Mouse (Mus musculus) T-helper 17 cell (primary cell): Measurements from ENCODE around the gene Zfp536.

Experiments used
- in situ Hi-C, 2 experiments: fragments of 300-600 bp; cut with MboI, MseI; formaldehyde crosslinking; loops; 1 replicate in 1 of 2; 2 replicates in 1 of 2; pipeline ENCODE4 v1.15.1; 2025; ENCODE audit warnings: high pct_unique_total_duplicates in 2 of 2

Gene Zfp536

DNA sequence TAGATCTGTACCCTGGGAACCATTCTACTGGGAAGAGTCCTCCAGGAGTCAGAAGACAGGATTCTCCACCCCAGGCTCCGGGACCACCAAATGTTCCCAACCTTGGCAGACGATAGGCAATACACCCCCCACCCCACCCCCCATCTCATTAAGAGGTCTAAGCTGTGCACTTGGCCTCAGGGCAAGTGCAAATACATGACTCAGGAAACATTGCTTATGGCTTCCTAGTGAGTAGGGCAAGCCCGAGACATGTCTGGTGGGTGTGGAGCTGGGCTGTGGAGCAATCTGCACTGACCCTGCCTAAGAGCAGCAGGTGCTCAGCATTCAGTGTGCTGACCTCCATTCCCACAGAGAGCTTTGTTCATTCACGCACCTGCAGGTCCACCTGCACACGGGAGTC, 78.4 kb downstream of the Zfp536 start:
- in situ Hi-C loops, result no loop called here

DNA sequence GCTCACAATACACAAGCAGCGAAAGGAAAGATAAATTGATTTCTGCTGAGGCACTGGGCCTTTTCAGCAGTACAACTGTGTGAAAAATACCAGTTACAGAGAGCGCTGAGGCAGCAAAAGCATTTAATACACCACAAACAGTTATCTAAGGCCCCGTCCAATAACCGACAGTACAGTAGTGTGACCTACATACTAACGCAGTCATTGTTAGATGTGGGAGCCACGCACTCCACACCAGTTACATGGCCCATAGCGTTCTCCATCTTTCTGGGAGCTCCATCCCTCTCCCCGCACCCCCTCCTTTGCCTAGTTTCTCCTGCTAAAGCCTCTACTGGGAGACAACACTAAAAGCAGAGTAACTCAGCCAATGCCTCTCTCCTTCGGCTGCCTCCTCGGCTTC, 82.8 kb downstream of the Zfp536 start:
- in situ Hi-C loops, result no loop called here

DNA sequence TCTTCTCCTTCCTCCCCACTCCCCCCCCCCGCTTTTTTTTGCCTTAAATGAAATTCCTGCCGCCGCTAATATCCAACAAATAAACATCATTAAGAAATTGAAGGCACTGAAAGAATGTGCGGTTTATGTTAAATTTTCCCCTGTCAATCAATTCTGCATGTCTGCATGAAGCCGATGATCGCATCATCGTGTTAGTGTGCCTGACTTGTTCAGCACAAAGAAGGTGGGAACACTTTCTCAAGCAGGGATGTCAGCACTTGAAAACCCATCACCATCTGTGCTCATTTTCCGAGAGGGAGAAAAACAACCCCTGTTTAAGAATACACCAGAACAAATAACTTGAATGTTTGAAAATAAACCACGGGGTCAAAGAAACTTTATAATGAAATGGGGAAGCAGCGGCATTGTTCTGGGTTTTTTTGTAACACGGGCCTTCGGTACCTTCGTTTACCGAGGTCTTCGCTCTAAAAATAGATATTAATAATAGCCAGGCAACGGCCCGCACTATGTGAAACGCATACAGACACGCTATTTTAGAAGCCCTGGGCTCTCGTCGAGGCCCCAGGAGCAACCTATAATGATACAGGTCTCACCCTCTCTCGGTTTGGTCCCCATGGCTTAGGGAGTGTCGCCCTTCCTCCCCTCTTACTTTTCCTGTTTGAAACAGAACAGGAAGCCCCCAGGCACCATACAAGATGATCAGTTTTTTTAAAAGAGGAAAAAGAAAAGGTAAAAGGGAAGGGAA, 83.7 kb downstream of the Zfp536 start:
- in situ Hi-C loops, result no loop called here

DNA sequence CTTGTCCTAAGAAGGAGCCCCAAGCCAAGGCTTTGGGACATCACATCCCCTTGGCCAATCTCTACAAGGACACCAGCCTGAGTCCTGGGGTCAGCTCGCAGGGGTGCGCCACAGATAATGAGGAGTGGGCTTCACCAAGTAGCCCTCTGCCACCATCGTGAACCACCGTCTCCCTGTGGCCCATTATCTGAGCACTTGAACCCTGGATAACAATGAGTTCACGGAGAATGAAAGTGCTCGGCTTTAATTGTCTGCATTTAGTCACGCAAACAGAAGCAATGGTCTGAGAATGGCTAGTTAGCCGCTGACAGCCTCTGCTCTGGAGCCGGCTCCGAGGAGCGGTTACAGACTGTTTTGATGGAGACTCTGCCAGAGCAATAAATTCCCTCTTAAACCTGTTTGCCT, 84.3 kb downstream of the Zfp536 start:
- in situ Hi-C loops, result no loop called here

DNA sequence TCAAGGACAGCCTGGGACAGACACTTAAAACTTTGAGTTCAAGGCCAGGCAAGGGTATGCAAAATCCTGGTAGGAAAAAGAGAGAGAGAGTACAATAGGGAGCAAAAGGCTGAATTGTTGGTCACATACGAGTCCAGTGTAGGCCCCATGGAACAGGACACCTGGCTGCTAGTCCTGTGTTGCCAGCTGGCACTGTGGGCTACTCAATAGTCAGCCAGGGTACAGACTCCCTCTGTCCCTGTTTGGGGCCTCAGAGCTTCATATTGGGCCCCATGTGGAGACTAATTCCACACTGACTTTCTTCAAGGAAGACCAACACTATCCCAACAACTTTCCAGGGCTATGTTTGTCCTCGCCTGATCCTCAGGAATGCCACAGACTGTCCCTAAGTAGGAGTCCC, 87.1 kb downstream of the Zfp536 start:
- in situ Hi-C loops, result no loop called here

DNA sequence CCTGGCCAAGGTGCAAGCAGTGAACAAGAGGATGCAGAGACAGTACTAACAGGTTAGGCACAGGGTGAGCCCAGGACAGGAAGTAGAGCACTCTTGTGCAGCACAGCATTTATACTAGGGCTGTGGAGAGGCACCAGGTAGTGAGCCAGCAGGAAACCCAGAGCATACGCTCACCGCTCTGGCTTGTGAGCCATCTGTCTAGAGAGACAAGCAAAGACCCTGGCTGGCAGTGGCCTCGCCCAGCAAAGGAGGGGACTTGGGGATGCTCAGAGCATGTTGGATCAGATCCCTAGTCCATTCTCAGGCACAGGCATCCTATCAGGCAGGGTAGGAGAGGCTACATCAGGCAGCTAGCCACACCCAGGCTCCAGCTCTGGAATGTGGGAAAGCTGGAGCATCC, 88.2 kb downstream of the Zfp536 start:
- in situ Hi-C loops, result no loop called here

DNA sequence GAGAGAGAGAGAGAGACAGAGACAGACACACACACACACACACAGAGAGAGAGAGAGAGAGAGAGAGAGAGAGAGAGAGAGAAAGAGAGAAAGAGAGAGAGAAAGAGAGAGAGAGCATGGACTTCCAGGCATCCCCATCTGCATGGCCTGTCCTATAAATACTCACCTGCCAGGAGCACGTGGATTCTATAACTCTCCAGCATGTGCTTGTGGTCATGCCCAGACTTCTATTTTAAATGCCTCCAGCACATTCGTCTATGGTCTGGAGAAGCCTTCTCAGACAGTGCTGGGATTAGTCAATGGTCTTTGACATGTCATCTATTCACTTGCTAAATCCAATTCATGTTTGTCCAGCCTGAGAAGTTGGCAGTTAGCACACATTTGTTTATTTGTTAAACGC, 92.1 kb downstream of the Zfp536 start:
- in situ Hi-C loops, result no loop called here

DNA sequence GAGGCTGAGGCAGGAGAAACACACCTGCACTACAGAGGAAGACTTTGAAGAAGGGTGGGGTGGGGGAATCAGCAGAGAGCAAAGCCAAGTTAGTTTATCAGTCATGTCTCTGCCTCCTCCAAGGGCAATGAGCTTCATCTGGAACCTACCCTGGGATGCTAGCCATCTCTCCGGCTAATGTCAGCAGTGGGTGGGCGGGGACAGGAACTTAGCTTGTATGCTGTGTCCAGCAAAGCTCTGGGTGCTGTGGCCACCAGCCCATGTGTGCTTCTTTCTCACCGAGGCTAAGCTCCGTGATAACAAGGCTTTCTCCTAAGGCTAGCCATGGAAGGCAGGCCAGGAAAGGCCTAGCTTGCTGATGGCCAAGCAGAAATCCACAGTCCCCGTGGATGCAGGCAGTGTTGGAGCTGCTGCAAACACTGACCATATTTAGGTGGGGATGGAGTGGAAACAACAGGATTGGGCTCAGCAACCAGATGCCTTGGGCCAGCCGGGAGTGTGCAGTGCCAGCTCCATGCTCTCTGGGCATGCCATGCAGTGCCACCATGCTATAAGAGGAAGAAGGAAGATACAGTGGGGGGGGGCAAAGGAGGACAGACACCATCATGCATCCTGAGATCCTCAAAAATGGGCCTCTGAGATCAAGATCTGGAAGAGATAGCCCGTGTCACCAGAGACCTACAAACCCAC, 109.6 kb downstream of the Zfp536 start:
- in situ Hi-C loops, result no loop called here

DNA sequence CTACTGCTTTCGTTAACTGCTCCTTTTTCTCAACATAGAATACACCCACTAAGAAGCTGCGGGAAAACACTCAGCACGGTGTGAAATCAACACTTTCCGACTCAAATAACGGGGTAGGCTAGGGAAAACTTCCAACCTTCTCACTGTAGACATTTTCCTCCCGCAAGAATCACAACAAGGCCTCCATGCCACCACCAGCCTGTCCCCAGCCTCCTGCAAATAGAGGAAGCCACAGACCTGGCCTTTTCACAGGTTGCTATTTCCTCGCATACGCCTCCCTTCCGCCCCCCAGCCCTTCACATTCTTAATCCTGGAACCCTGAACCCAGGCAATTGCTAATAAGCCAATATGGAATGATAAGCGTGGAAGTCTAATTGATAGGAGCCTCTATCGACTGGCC, 124.8 kb downstream of the Zfp536 start:
- in situ Hi-C loops, result no loop called here

DNA sequence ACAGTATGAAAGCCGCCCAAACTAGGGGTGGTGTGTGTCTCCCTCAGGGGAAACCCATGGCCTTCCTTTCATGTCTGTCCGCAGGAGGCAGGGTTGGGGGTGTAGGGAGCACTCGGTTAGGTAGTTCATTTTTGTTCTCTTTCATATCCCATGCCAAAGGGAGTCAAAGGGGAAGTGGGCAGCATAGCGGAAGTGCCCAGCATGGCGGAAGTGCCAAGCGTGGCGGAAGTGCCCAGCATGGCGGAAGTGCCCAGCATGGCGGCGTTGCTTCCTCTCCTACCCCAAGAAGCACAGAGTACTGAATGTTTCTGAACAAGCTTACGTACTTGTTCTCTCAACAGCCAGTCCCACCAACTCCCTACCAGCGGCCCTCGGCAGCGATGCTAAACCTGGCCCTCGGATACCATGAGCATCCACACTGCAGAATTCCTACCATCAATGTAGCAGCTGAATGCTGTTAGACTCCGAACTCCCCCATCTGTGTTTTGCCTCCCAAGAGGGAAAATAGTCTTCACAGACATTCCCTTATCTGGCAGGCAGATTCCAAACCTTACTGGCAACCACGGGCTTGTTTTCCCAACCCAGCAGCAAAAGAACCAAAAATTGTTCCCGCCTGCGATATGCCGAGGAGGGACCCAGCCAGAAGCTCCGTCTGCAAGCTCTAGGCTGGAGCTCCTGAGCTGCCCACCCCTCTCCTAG, 125.4 kb downstream of the Zfp536 start:
- in situ Hi-C loops, result no loop called here

DNA sequence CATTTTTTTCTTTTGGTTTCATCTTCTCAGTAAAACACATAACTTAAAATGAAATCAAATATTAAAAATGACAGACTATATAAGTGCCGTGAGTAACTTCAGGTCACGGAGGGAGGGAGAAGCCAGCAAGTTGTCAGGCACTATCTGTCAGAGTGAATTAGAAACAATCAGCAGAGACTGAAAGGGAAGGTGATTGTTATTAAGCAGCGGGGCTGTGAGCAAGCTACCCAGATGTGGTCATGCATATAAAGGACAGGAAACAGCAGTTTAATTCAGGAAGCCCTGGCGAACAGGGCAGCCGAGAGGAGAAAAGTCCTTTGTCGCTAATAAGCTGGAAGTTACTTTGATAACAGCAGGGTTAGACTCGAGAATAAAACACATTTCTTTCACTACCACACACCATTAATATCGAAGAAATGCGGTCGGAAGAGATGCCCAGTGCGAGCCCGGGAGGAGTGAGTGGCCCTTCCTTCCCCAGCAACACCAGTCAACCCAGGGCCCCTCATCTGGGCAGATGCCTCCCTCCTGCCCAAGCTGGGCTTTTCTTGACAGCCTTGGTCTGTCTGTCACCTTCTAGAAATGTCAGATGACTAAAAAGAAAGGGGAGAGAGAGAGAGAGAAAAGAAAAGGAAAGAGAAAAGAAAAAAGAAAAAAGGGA, 133.6 kb downstream of the Zfp536 start:
- in situ Hi-C loops, result no loop called here

DNA sequence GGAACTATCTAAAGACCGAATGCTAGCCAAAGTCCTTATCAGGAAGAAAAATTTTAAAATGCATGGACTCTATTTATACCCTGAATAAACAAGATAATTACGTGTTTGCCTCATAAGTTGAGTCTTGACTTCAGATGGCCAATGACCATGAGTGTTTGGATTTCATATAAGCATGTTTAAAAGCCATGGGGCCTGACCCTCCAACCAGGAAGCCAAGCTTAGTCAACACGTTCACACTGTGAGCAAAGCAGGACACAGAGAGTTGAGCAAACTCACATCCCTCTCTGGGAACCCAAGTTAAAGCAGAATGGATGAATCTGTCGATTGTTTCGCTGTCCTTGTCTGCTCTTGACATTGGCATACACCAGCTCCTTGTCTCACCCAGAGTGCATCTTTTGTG, 138.6 kb downstream of the Zfp536 start:
- in situ Hi-C loops, result no loop called here

DNA sequence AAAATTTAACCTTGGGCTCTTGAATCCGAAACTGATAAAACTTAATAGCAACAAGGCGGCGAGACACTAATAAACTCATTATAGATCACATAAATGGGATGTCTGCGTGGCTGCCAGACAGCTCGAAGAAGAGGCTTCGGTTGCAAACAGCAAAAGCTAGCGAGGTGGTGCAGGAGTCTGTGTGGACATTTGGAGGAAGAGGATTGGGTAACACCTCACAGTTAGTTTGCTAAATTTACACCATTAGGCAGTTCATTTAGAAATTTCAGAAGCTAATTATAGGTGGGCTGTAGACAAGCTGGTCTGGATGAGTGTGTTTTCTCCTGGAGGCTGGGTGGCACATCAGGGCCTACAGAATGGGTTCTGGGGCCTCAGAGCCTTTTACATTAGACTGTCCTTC, 143.0 kb downstream of the Zfp536 start:
- in situ Hi-C loops, result no loop called here

DNA sequence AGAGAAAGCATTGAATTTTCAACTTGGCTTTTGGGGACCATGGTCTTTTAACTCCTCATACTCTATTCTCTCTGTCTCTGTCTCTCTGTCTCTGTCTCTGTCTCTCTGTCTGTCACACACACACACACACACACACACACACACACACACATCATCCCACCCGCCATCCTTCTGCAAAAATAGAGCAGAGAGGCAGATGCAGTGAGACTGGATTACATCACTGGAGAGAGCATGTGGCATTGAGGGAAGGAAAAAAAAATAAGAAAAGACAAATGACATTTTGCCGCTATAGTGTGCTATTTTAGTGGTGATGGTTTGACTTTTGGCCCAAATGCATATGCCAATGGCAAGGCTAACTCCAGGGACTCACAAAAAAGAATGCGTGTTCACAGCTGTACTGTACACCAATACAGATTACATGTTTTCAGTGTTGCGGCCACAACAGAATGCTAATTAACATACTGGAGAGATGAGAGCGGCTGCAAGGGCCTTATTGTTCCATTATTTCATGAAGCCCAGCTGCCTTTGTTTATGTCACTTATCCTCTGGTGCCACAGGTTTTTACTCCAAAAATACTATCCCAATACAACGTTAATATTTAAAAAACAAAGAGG, 145.4 kb downstream of the Zfp536 start:
- in situ Hi-C loops, result no loop called here

DNA sequence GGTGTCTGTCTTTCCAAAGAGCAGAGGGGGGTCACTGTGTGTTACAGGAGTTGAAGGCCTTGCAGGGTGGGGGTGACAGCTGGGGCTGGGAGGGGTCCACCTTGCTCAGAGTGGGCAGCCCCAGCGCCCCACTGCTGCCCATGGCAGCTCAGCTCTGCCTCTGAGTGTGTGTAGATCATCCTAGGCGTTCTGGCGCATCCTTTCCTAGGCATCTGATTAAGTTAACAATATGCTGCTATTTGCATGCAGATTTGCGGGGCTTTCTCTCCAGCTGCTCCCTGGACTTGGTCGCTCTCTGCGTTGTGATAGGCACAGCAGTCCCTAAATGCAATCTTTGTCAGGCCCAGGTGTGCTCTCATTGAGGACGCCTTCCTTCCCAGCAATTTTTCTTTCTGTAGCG, 147.7 kb downstream of the Zfp536 start:
- in situ Hi-C loops, result no loop called here

DNA sequence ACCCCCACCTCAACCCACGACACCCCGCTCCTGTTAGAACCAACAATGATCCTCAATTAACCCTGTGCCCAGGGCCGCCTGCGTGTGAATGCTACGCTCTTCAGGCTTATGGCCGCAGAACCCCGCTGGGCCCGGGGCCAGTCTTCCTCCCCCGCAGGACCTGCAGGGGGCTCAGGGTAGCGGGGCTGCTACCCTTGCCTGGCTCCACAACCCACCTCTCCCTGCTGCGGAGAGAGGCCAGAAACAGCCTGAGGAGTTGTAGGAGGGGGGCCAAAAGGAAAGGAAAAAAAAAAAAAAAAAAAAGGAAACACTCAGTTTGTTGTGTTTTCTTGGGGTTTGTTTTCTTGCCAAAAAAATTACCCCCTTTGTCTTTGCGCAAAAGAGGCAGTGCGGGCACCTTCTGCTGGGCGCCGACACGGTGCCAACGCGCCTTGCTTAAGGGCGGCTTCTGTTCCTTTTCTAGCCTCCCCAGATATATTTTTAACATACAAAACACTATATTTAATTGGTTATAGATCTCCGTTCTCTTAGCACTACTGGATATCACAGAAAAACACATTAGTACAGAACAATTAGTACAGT, 148.6 kb downstream of the Zfp536 start:
- in situ Hi-C loops, result no loop called here

DNA sequence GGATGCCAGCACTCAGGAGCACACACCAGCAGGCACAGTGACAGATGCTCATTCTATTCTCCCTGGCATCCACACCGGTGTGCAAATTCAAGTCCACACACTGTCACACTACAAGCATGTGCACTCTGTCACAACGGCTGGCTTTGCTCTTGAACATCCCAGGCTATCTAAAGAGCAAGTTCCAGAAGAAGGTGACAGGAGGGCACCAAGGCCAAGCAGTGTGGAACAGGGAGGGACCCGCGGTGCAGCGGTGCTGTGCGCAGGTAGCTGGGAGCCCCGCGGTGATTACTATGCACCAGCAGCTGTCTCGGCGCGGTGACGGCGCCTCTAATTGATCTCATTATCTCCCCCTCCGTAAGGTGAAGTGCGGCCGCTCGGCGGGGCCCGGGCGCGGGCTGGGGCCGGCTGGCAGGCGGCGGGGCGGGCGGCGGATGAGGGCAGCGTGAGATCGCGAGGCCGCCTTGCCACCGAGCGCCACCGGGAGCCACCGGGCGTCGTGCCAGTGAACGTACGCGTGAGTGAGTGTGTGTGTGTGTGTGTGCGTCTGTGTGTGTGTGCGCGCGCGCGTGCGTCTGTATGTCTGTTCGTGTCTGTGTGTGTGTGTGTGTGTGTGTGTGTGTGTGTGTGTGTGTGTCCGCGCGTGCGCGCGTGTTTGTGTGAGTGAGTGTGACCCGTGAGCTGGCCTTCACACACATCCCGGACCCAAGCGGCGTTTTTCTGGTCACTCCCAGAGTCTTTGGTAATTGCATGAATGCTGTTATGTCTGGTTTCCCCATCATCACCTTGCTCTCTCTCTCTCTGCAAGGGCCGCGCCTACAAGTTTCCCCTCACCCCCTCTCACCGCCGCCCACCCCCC, 149.3 kb downstream of the Zfp536 start:
- in situ Hi-C loops, result no loop called here

DNA sequence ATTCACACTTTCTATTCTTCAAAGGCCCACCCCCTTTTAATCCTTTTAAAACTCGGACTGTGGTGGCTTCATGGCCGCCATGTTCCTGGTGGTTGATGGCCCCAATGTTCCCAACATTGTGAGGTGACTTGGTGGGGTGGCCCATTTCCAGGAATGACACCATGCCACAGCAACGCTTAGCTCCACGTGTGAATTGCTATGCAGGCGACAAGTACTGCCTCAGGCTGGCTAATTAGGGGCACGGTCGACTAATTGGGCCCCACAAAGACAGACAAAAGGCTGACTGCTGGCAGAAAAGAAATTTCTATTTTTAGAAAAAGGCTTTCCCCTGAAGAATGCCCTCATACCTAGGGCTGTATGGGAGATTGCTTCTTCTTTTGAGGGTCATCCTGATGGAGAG, 154.2 kb downstream of the Zfp536 start:
- in situ Hi-C loops, result no loop called here

DNA sequence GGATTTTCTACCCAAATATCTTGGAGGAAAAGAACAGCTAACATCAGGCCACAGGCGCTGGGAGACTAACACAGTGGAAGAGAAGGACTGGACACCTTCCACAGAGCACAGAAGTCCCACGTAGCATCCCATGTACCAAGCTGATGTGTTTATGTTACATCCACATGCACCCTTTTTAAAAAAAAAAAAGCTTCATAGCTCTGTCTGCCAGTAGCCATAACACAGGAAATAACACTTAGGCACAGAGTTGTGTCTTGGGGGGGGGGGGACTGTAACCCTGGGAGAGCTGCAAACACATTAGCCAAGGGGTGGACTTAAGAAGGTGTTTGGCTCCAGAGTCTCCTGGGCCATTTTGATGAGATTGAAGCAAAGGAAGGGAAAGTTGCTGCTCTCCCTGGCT, 155.6 kb downstream of the Zfp536 start:
- in situ Hi-C loops, result no loop called here

DNA sequence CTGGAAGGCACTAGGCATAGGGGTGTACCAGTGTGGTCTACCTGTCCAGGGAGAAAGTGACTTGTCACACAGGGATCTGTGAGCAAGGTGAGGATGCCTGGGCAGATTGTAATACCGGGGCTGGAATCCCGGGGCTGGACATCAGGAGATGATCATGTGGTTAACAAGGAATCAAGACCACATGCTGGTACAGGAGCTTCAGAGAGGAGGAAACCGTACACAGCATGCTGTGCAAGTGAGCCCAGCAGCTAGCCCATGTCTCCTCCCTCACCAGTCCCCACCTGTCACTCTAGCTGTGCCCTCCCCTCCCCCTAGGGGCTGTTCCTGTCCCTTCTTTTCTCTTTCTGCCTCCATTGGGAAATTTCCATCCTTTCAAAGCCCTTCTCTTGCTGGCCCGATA, 157.5 kb downstream of the Zfp536 start:
- in situ Hi-C loops, result no loop called here

DNA sequence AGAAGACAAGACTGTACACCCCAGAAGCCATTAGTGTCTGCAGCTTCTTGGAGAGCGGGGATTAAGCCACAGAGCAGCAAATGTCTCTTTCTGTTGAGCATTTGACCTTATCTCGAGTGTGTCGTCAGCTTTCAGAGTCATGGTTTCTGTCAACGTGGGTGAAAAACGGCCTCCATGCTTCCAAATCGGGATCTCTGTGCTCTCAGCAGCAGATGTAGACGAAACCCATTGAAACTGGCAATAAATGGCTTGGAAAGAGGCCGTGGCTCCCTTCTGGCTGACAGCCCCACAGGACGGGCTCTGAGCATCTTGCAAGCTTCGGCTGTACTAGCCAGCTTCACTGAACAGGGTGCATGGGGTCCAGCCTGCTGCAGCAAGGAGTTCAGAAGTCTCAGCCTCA, 159.1 kb downstream of the Zfp536 start:
- in situ Hi-C loops, result no loop called here
